Mouse (Mus musculus) frontal cortex, postnatal 25 days (tissue): ENCODE measurements at regions not wholly inside any gene's neighbourhood (a gene's known extent, or its start where the extent isn't known, plus 50 kb on each side); places are given as distances from the start of the nearest gene placed in this dataset.
A peak's percentile ranks its signal among the peaks of the same experiment; 100 is the strongest.

Experiments used
- DNase-seq, 2 experiments: peaks; one replicate each; pipeline ENCODE4 v3.0.0; 2022; ENCODE audit warnings: low spot score in 2 of 2

- DNase-seq = no peak
These were observed 61.9 kb upstream of the Znrf2 start for GRCm38 (mm10) chr6:54754810-54755209.

- no peak for DNase-seq
These were observed 59.2 kb upstream of the Znrf2 start for GRCm38 (mm10) chr6:54757511-54757911.

GRCm38 (mm10) chr6:54758112-54758511 lies 58.6 kb upstream of the Znrf2 start:
- DNase-seq = peak; percentile 19 to 41

- DNase-seq = no peak
These were observed 57.5 kb upstream of the Znrf2 start for GRCm38 (mm10) chr6:54759263-54759662.

- DNase-seq = peak; percentile 13 to 18
These were observed 56.7 kb upstream of the Znrf2 start for GRCm38 (mm10) chr6:54759942-54760498.

- DNase-seq = no peak
These were observed 56.2 kb upstream of the Znrf2 start for GRCm38 (mm10) chr6:54760541-54760940.

- DNase-seq = no peak
These were observed 54.7 kb upstream of the Znrf2 start for GRCm38 (mm10) chr6:54762021-54762420.

- DNase-seq = no peak
These were observed 54.2 kb upstream of the Znrf2 start for GRCm38 (mm10) chr6:54762499-54762898.

- no peak for DNase-seq
These were observed 53.0 kb upstream of the Znrf2 start for GRCm38 (mm10) chr6:54763669-54764068.

GRCm38 (mm10) chr6:54765715-54766114 lies 51.0 kb upstream of the Znrf2 start:
- no peak for DNase-seq

- DNase-seq = no peak
These were observed 50.1 kb upstream of the Znrf2 start for GRCm38 (mm10) chr6:54766485-54767112.
